Mouse (Mus musculus): ENCODE data around the gene Manba.

- no peak for TF ChIP-seq POLR2A (IDR thresholded peaks at IDR 0.05; ENCODE audit: low read depth, low read length)
- TF ChIP-seq CTCF (IDR thresholded peaks at IDR 0.05; ENCODE audit: borderline replicate concordance, insufficient read depth, low read length): no peak
Observed at GRCm38 (mm10) chr3:135602731-135603130, 117.3 kb downstream of the Manba start.
